Mouse (Mus musculus) G1E (cell line): Measurements from ENCODE around the gene Scrn2. TPM values are rescaled to one million over a fixed set of nuclear protein-coding genes. Genes with fewer than 3 reads are reported as not detected.

ENCODE experiments used
- ATAC-seq: 2 replicates; pipeline ENCODE4 v1.8.0; 2016; ENCODE audit warnings: mild to moderate bottlenecking; ENCODE audit not compliant: insufficient number of reproducible peaks, poor library complexity, low FRiP score, severe bottlenecking; ENCODE audit errors: extremely low read depth
- DNase-seq: peaks from one replicate; pipeline ENCODE4 v3.0.0; 2012; ENCODE audit warnings: low spot score
- H3K27me3 ChIP-seq: 2 replicates; pipeline ENCODE4 v1.6.1; 2012; ENCODE audit warnings: mild to moderate bottlenecking, low read length, inconsistent platforms; ENCODE audit not compliant: insufficient read depth
- H3K36me3 ChIP-seq: replicated peaks from 2 replicates; pipeline ENCODE3; 2012; ENCODE audit warnings: mild to moderate bottlenecking, inconsistent platforms
- H3K4me1 ChIP-seq: 2 replicates; pipeline ENCODE4 v1.6.1; 2012; ENCODE audit warnings: low read depth, low read length, inconsistent platforms, mixed read lengths; ENCODE audit not compliant: insufficient read depth
- H3K4me3 ChIP-seq: 2 replicates; pipeline ENCODE4 v1.5.1; 2012; ENCODE audit warnings: low read depth, mild to moderate bottlenecking, inconsistent platforms, low read length, moderate library complexity, mixed read lengths
- H3K9me3 ChIP-seq: replicated peaks from 2 replicates; pipeline ENCODE4 v1.6.1; 2012; ENCODE audit warnings: inconsistent platforms
- CTCF ChIP-seq: IDR thresholded peaks from 2 replicates; pipeline ENCODE4 v1.5.1; 2012; ENCODE audit warnings: low read depth, low read length, inconsistent platforms, mixed read lengths
- GATA1 ChIP-seq: IDR thresholded peaks from 2 replicates; pipeline ENCODE4 v1.6.1; 2012; ENCODE audit warnings: borderline replicate concordance, low read length, inconsistent platforms, mixed read lengths
- GATA2 ChIP-seq: IDR thresholded peaks from 2 replicates; pipeline ENCODE4 v1.6.1; 2012; ENCODE audit warnings: low read depth, low read length, inconsistent platforms, borderline replicate concordance
- POLR2AphosphoS5 ChIP-seq: IDR thresholded peaks from 2 replicates; pipeline ENCODE4 v1.6.1; 2012; ENCODE audit warnings: low read depth, low read length, inconsistent platforms; ENCODE audit not compliant: insufficient replicate concordance
- TAL1 ChIP-seq: conservative IDR thresholded peaks from 2 replicates; pipeline ENCODE4 v1.6.1; 2012; ENCODE audit warnings: low read depth, low read length, inconsistent platforms, mixed read lengths
- polyA plus RNA-seq: library from polyadenylated mRNA; stranded (reverse); fragments of >175 nt; gene quantifications from 2 replicates; pipeline ENCODE4 v1.2.3, GENCODE M21; 2012
- total RNA-seq, 2 experiments: library from RNA; stranded (forward) in 1 of 2; stranded (reverse) in 1 of 2; fragments of 200-1000 nt in 1 of 2; fragments of >200 nt in 1 of 2; fragmentation: Nextera tagmentation in 1 of 2; gene quantifications; 2 replicates each; pipeline ENCODE4 v1.2.3; 2014 to 2017

The Scrn2 gene
- total and polyA plus RNA-seq, 3 experiments = 5.3 to 12.7 (median 10.5) TPM

- DNase-seq (peak; percentile 79), ATAC-seq (peak; percentile 45)
- Histone ChIP-seq H3K4me3 (peak overlapping the region; percentile 89), H3K4me1 (peaks cover 36% of the 10 kb centered on the region), H3K9me3 (no peaks in the 10 kb centered on the region), H3K36me3 (peaks cover 74% of the 10 kb centered on the region), H3K27me3 (no peaks in the 10 kb centered on the region)
- TF ChIP-seq TAL1 = no peak
- no peak for TF ChIP-seq CTCF
- TF ChIP-seq GATA2 = no peak
- no peak for TF ChIP-seq GATA1
- no peak for TF ChIP-seq POLR2AphosphoS5
These were observed 22.5 kb downstream of the Scrn2 start for GRCm38 (mm10) chr11:97052219-97052646.

GRCm38 (mm10) chr11:97063274-97063920 is 33.7 kb downstream of the Scrn2 start:
- Histone ChIP-seq H3K9me3 (no peaks in the 10 kb centered on the region), H3K27me3 (no peaks in the 10 kb centered on the region), H3K36me3 (peaks cover 96% of the 10 kb centered on the region), H3K4me3 (no peak overlapping the region), H3K4me1 (0 out of 2 replicates have a peak, but pooled peaks cover under 1% of the 10 kb centered on the region)
- TF ChIP-seq GATA2 (no peak), GATA1 (no peak), POLR2AphosphoS5 (no peak), TAL1 (no peak), CTCF (no peak)
- no peak for ATAC-seq
- DNase-seq = no peak

- DNase-seq (no peak), ATAC-seq (no peak)
- peaks cover 96% of the 10 kb centered on the region for H3K36me3 ChIP-seq
- TF ChIP-seq POLR2AphosphoS5 (no peak), CTCF (no peak), GATA2 (no peak), GATA1 (no peak), TAL1 (no peak)
- no peaks in the 10 kb centered on the region for H3K27me3 ChIP-seq
- no peaks in the 10 kb centered on the region for H3K9me3 ChIP-seq
- no peaks in the 10 kb centered on the region for H3K4me1 ChIP-seq
- H3K4me3 ChIP-seq = no peak overlapping the region
These were observed 34.2 kb downstream of the Scrn2 start for GRCm38 (mm10) chr11:97063921-97064295.

- ATAC-seq = no peak
- Histone ChIP-seq H3K4me1 (no peaks in the 10 kb centered on the region), H3K4me3 (no peak overlapping the region), H3K27me3 (no peaks in the 10 kb centered on the region), H3K9me3 (no peaks in the 10 kb centered on the region), H3K36me3 (peaks cover 84% of the 10 kb centered on the region)
- TF ChIP-seq GATA1 (no peak), CTCF (no peak), POLR2AphosphoS5 (no peak), TAL1 (no peak), GATA2 (no peak)
- DNase-seq = no peak
These were observed 36.0 kb downstream of the Scrn2 start for GRCm38 (mm10) chr11:97065538-97066295.

- TF ChIP-seq CTCF (no peak), TAL1 (no peak), POLR2AphosphoS5 (no peak), GATA1 (no peak), GATA2 (no peak)
- no peak for ATAC-seq
These were observed 37.1 kb downstream of the Scrn2 start for GRCm38 (mm10) chr11:97066656-97067360.

More at GRCm38 (mm10) chr11:97066656-97067360, 37.1 kb downstream of the Scrn2 start:
- Histone ChIP-seq H3K36me3 (peaks cover 74% of the 10 kb centered on the region), H3K4me3 (no peak overlapping the region), H3K4me1 (no peaks in the 10 kb centered on the region), H3K27me3 (no peaks in the 10 kb centered on the region), H3K9me3 (no peaks in the 10 kb centered on the region)
- DNase-seq = no peak
